Mouse (Mus musculus) neural tube, embryonic 14.5 days (tissue): ENCODE results near the gene Ppp1r9a. TPM values are rescaled to one million over a fixed set of nuclear protein-coding genes. Genes with fewer than 3 reads are reported as not detected.

Experiments
- ATAC-seq: fragments of 200-750 bp; cut with Nextera tagmentation; 2 replicates; pipeline ENCODE4 v1.8.0; 2017; ENCODE audit warnings: low read depth, mild to moderate bottlenecking, moderate TSS enrichment, moderate library complexity
- H3K27ac ChIP-seq: fragments of 300-500 bp; sonication (generic); 2 replicates; pipeline ENCODE4 v1.5.1; 2014; ENCODE audit warnings: low read depth, mild to moderate bottlenecking, control low read depth, low read length, moderate library complexity, mixed read lengths
- H3K27me3 ChIP-seq: fragments of 300-500 bp; sonication (generic); 2 replicates; pipeline ENCODE4 v1.6.1; 2014; ENCODE audit warnings: low read length; ENCODE audit not compliant: control insufficient read depth, insufficient read depth
- H3K36me3 ChIP-seq: fragments of 300-500 bp; sonication (generic); 2 replicates; pipeline ENCODE4 v1.6.1; 2014; ENCODE audit warnings: low read length, mixed read lengths; ENCODE audit not compliant: control insufficient read depth, insufficient read depth
- H3K4me1 ChIP-seq: fragments of 300-500 bp; sonication (generic); 2 replicates; pipeline ENCODE4 v1.6.1; 2014; ENCODE audit warnings: low read length; ENCODE audit not compliant: control insufficient read depth, insufficient read depth
- H3K4me2 ChIP-seq: fragments of 300-500 bp; sonication (generic); 2 replicates; pipeline ENCODE4 v1.6.1; 2014; ENCODE audit warnings: mild to moderate bottlenecking, low read depth, low read length, control low read depth
- H3K4me3 ChIP-seq: fragments of 300-500 bp; sonication (generic); 2 replicates; pipeline ENCODE4 v1.5.1; 2014; ENCODE audit warnings: low read depth, low read length, control low read depth, mixed read lengths
- H3K9ac ChIP-seq: fragments of 300-500 bp; sonication (generic); replicated peaks from 2 replicates; pipeline ENCODE4 v1.6.1; 2014; ENCODE audit warnings: low read depth, mild to moderate bottlenecking, control low read depth, low read length, mixed read lengths
- H3K9me3 ChIP-seq: fragments of 300-500 bp; sonication (generic); 2 replicates; pipeline ENCODE4 v1.6.1; 2016; ENCODE audit warnings: low read length; ENCODE audit not compliant: control insufficient read depth
- WGBS: fragments of 180-500 bp; shearing (Covaris S2); extraction: QIAGEN DNeasy Blood & Tissue Kit; methylation state at CpG from one replicate; pipeline ENCODE4 v1.1.7; 2014; 5-methylcytosine and 5-hydroxymethylcytosine counted together
- polyA plus RNA-seq: library from polyadenylated mRNA; unstranded; fragments of >200 nt; fragmentation: Nextera tagmentation; extraction: Ambion mirVana; gene quantifications from 2 replicates; pipeline ENCODE4 v1.2.1, GENCODE M21; 2014

The Ppp1r9a gene
- polyA plus RNA-seq, 1 experiment from 2014 or later = 63.6 TPM

- Histone ChIP-seq H3K27ac (no peak overlapping the region), H3K27me3 (no peaks in the 10 kb centered on the region), H3K4me1 (no peaks in the 10 kb centered on the region), H3K36me3 (no peaks in the 10 kb centered on the region), H3K9ac (no peak overlapping the region), H3K4me2 (no peak overlapping the region), H3K4me3 (no peak overlapping the region), H3K9me3 (no peaks in the 10 kb centered on the region)
- no peak for ATAC-seq
- WGBS = 93% methylated on average over 2 of the region's 2 CpGs
Measured at GRCm38 (mm10) chr6:4943821-4944220, 41.1 kb downstream of the Ppp1r9a start.

- H3K27ac ChIP-seq = no peak overlapping the region
- no peaks in the 10 kb centered on the region for H3K36me3 ChIP-seq
- 98% methylated on average over 4 of the region's 4 CpGs for WGBS
- no peak for ATAC-seq
- H3K27me3 ChIP-seq = no peaks in the 10 kb centered on the region
- no peak overlapping the region for H3K9ac ChIP-seq
- H3K4me2 ChIP-seq = no peak overlapping the region
- H3K4me1 ChIP-seq = no peaks in the 10 kb centered on the region; the same call in 1 of the 2 replicates
- H3K9me3 ChIP-seq = no peaks in the 10 kb centered on the region
- H3K4me3 ChIP-seq = no peak overlapping the region
Measured at GRCm38 (mm10) chr6:4948056-4948455, 45.3 kb downstream of the Ppp1r9a start.

DNA sequence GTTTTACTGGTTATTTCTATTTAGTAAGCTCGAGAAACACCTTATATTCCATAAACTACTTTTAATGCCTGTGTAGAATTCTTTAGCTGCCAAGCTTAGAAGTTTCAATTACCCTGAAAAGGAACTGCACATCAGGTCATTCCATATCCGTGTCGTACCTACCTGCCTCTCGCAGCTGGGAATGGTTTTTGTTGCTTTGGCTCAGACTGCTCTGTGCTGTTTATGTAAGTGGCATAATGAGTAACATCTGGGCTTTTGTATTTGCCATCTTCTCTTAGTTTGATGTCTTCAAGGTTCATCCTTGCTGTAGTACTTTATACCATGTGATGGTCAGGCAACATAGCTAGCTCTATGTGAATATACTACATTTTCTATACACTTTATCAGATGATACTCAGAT, 47.0 kb downstream of the Ppp1r9a start:
- H3K27me3 ChIP-seq = no peaks in the 10 kb centered on the region
- no peak overlapping the region for H3K4me2 ChIP-seq
- H3K9ac ChIP-seq = no peak overlapping the region
- WGBS = 84% methylated on average over 4 of the region's 4 CpGs
- H3K27ac ChIP-seq = no peak overlapping the region
- no peaks in the 10 kb centered on the region for H3K36me3 ChIP-seq
- H3K9me3 ChIP-seq = no peaks in the 10 kb centered on the region
- no peak for ATAC-seq
- no peaks in the 10 kb centered on the region; the same call in 1 of the 2 replicates for H3K4me1 ChIP-seq
- H3K4me3 ChIP-seq = no peak overlapping the region

- no peak overlapping the region for H3K9ac ChIP-seq
- no peak overlapping the region for H3K4me2 ChIP-seq
- WGBS = 73% methylated on average over 14 of the region's 14 CpGs
- H3K4me1 ChIP-seq = no peaks in the 10 kb centered on the region; the same call in 1 of the 2 replicates
- H3K9me3 ChIP-seq = no peaks in the 10 kb centered on the region
- H3K27me3 ChIP-seq = no peaks in the 10 kb centered on the region
- H3K4me3 ChIP-seq = no peak overlapping the region
- ATAC-seq = 0 out of 2 replicates have a peak, but pooled peaks have one; percentile 56
- no peak overlapping the region for H3K27ac ChIP-seq
- no peaks in the 10 kb centered on the region for H3K36me3 ChIP-seq
Measured at GRCm38 (mm10) chr6:4953028-4953719, 50.5 kb downstream of the Ppp1r9a start.

GRCm38 (mm10) chr6:4956651-4957050, 53.9 kb downstream of the Ppp1r9a start:
- Histone ChIP-seq H3K4me2 (no peak overlapping the region), H3K4me1 (no peaks in the 10 kb centered on the region), H3K4me3 (no peak overlapping the region), H3K36me3 (no peaks in the 10 kb centered on the region), H3K9me3 (no peaks in the 10 kb centered on the region), H3K9ac (no peak overlapping the region), H3K27ac (no peak overlapping the region), H3K27me3 (no peaks in the 10 kb centered on the region)
- ATAC-seq = no peak
- WGBS = 67% methylated on average over 6 of the region's 6 CpGs

- H3K4me1 ChIP-seq = no peaks in the 10 kb centered on the region
- ATAC-seq = no peak
- H3K27ac ChIP-seq = no peak overlapping the region
- WGBS = 85% methylated on average over 4 of the region's 4 CpGs
- no peak overlapping the region for H3K4me2 ChIP-seq
- H3K27me3 ChIP-seq = no peaks in the 10 kb centered on the region
- H3K36me3 ChIP-seq = no peaks in the 10 kb centered on the region
- no peaks in the 10 kb centered on the region for H3K9me3 ChIP-seq
- H3K9ac ChIP-seq = no peak overlapping the region
- H3K4me3 ChIP-seq = no peak overlapping the region
Measured at GRCm38 (mm10) chr6:4962197-4962596, 59.5 kb downstream of the Ppp1r9a start.

DNA sequence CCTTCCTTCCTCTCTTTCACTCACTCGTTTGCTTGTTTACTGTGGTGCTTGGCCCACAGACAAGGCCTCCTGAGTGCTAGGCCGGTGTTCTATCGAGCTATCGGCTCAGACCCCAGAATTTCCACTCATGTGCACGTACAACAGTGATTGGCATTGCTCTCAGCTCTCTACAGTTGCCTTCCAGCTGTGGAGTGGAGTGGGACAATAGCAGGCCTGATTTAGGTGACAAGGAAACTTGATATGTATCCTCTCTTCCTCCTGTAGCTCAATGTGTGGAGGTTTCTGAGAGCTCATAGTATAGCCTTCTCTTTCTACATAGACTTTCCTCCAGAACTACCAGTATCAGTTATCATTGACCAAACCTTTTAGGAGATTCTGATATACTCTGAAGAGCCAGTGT, 60.3 kb downstream of the Ppp1r9a start:
- no peak overlapping the region for H3K9ac ChIP-seq
- H3K9me3 ChIP-seq = no peaks in the 10 kb centered on the region
- no peak overlapping the region for H3K27ac ChIP-seq
- no peak overlapping the region for H3K4me2 ChIP-seq
- WGBS = 61% methylated on average over 5 of the region's 5 CpGs
- H3K4me3 ChIP-seq = no peak overlapping the region
- no peaks in the 10 kb centered on the region for H3K36me3 ChIP-seq
- H3K4me1 ChIP-seq = no peaks in the 10 kb centered on the region
- ATAC-seq = no peak
- H3K27me3 ChIP-seq = no peaks in the 10 kb centered on the region

- H3K36me3 ChIP-seq = no peaks in the 10 kb centered on the region
- no peaks in the 10 kb centered on the region for H3K27me3 ChIP-seq
- no peak for ATAC-seq
- no peak overlapping the region for H3K4me2 ChIP-seq
- no peaks in the 10 kb centered on the region for H3K9me3 ChIP-seq
- no peak overlapping the region for H3K27ac ChIP-seq
- WGBS = 96% methylated on average over 4 of the region's 4 CpGs
- no peak overlapping the region for H3K9ac ChIP-seq
- no peak overlapping the region for H3K4me3 ChIP-seq
- no peaks in the 10 kb centered on the region for H3K4me1 ChIP-seq
Measured at GRCm38 (mm10) chr6:4967236-4967635, 64.5 kb downstream of the Ppp1r9a start.

- no peaks in the 10 kb centered on the region for H3K4me1 ChIP-seq
- H3K9ac ChIP-seq = no peak overlapping the region
- H3K36me3 ChIP-seq = no peaks in the 10 kb centered on the region
- no peaks in the 10 kb centered on the region for H3K9me3 ChIP-seq
- H3K27ac ChIP-seq = no peak overlapping the region
- no peak overlapping the region for H3K4me2 ChIP-seq
- H3K27me3 ChIP-seq = no peaks in the 10 kb centered on the region
- no peak for ATAC-seq
- H3K4me3 ChIP-seq = no peak overlapping the region
- WGBS = 86% methylated on average over 9 of the region's 9 CpGs
Measured at GRCm38 (mm10) chr6:4971229-4971628, 68.5 kb downstream of the Ppp1r9a start.
